Comparison of ENCODE assay signal across 11 mouse cellular contexts in the genomic region with DNA sequence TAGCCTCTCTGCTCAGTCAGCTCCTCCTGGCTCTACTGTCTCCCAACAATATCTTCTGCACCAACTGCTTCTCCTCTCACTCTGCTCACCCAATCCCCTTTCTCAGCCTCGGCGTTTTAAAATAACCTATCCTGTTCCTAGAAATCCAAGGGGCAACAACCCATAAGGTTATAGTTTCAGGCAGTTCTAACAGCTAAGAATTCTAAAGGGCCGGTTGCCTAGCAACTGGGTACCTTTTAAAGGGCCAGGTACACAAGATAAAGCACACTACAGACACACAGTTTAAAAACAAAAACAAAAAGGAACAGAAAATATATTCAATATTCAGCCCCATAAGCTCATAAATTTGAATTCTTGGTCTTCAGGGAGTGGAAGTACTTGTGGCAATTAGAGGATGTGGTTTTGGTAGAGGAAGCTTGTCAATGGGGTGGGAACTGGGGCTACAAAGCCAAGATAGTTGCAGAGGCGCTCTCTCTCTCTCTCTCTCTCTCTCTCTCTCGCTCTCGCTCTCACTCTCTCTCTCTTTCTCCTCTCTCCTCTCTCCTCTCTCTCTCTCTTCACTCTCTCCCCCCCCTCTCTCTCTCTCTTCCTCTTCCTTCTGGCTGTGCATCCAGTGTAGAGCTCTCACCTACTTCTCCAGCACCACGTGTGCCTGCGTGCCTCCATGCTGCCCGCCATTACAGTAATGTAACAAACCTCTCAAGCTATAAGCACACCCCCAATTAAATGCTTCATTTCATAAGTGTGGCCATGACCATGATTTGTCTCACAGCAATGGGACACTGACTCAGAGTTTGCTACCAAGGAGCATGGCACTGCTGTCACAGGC. TPM values are rescaled to one million over a fixed set of nuclear protein-coding genes. Genes with fewer than 3 reads are reported as not detected.
"Had no signal": no experiment of that assay in that cellular context is flagged by ENCODE, and none has a peak within 500 bp of the region (broad histone marks: within the 10 kb centered on the region; RNA-seq: fewer than 3 reads in every experiment).

No protein-coding gene starts in this region.

RNA-seq across cellular contexts. Expression of a gene that starts 9.2 kb away (rescaled TPM):
- total RNA-seq: layer of hippocampus, postnatal 14 days; left cerebral cortex, postnatal 10 days had no signal

RNA-seq across cellular contexts. Expression of a gene that starts 36.1 kb away (rescaled TPM):
- total RNA-seq: layer of hippocampus, postnatal 14 days; left cerebral cortex, postnatal 10 days had no signal

RNA-seq across cellular contexts. Expression of a gene that starts 45.1 kb away (rescaled TPM):
- total RNA-seq: left cerebral cortex, adult 18-20 months; left cerebral cortex, postnatal 10 days; left cerebral cortex, postnatal 4 days; liver, adult 2 months had no signal
- polyA plus RNA-seq: kidney, adult 2 months; kidney, embryonic 15.5 days; large intestine, adult 2 months; liver, adult 2 months; liver, embryonic 14.5 days; lung, embryonic 16.5 days; midbrain, embryonic 11.5 days had no signal
